In the genomic region with DNA sequence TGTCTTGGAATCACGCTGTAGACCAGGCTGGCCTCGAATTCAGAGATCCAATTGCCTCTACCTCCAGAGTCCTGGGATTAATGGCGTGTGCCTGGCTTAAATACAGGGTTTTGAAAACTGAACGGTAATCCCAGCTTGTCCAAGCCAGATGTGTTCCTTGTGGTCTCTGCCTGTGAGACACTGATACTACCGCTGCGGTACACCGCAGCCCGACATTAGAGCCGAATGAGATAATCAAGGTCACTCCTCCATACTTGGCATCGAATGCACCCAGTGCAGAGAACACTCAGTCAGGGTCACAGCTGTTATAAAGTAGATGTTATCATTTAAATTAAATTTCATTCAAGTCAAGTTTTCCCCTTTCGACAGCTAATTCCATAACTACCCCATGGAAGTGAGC, we compare ENCODE assay signal across 31 mouse cellular contexts. TPM values are rescaled to one million over a fixed set of nuclear protein-coding genes. Genes with fewer than 3 reads are reported as not detected.
DNase-seq lines count a peak whose midpoint lies in the region; ATAC-seq lines count a peak whose summit lies in the region.
"Had no signal": no experiment of that assay in that cellular context is flagged by ENCODE, and none has a peak within 500 bp of the region (broad histone marks: within the 10 kb centered on the region; RNA-seq: fewer than 3 reads in every experiment).

No protein-coding gene starts in this region.

- no peak overlapping the region for H3K9ac ChIP-seq in hindbrain, embryonic 13.5 days
- no peak overlapping the region for H3K9ac ChIP-seq in hindbrain, embryonic 16.5 days (ENCODE audit: low read depth, low read length)
- no peak overlapping the region for H3K9ac ChIP-seq in liver, embryonic 15.5 days

- no peak overlapping the region for H3K27ac ChIP-seq in hindbrain, embryonic 13.5 days
- H3K27ac ChIP-seq in hindbrain, embryonic 16.5 days (ENCODE audit: low read depth, low read length) = no peak overlapping the region
- H3K27ac ChIP-seq in liver, embryonic 15.5 days (replicated peaks) = no peak overlapping the region
- H3K27ac ChIP-seq: intestine, embryonic 15.5 days had no signal

- 93% methylated on average over 11 of the region's 11 CpGs for WGBS in hindbrain, embryonic 13.5 days
- 94% methylated on average over 11 of the region's 11 CpGs for WGBS in hindbrain, embryonic 16.5 days
- WGBS in liver, embryonic 15.5 days (ENCODE audit: insufficient replicate concordance) = 74% methylated on average over 11 of the region's 11 CpGs

- H3K4me2 ChIP-seq in hindbrain, embryonic 13.5 days = peak overlapping the region; percentile 93; the same call in 1 of the 2 replicates
- H3K4me2 ChIP-seq in hindbrain, embryonic 16.5 days (ENCODE audit: low read length) = no peak overlapping the region
- peak overlapping the region; percentile 97; the same call in 1 of the 2 replicates for H3K4me2 ChIP-seq in liver, embryonic 15.5 days

- no peaks in the 10 kb centered on the region for H3K9me3 ChIP-seq in hindbrain, embryonic 13.5 days
- no peaks in the 10 kb centered on the region for H3K9me3 ChIP-seq in hindbrain, embryonic 16.5 days (ENCODE audit: control insufficient read depth, low read length)
- H3K9me3 ChIP-seq in liver, embryonic 15.5 days (replicated peaks) = no peaks in the 10 kb centered on the region
- H3K9me3 ChIP-seq: hindbrain, embryonic 15.5 days; intestine, embryonic 15.5 days; midbrain, embryonic 15.5 days; neural tube, embryonic 13.5 days had no signal

- peaks cover 33% of the 10 kb centered on the region for H3K4me1 ChIP-seq in hindbrain, embryonic 13.5 days (replicated peaks)
- H3K4me1 ChIP-seq in hindbrain, embryonic 16.5 days (ENCODE audit: control insufficient read depth, insufficient read depth, low read depth, low read length) = peaks cover 26% of the 10 kb centered on the region
- peaks cover 28% of the 10 kb centered on the region for H3K4me1 ChIP-seq in liver, embryonic 15.5 days (replicated peaks)

- peak overlapping the region; percentile 79; the same call in 1 of the 2 replicates for H3K4me3 ChIP-seq in hindbrain, embryonic 13.5 days
- no peak overlapping the region for H3K4me3 ChIP-seq in hindbrain, embryonic 16.5 days (ENCODE audit: low read length)
- H3K4me3 ChIP-seq in liver, embryonic 15.5 days (replicated peaks) = no peak overlapping the region

- H3K27me3 ChIP-seq in hindbrain, embryonic 13.5 days = peaks cover 10% of the 10 kb centered on the region; the same call in 1 of the 2 replicates
- H3K27me3 ChIP-seq in hindbrain, embryonic 16.5 days (replicated peaks; ENCODE audit: control insufficient read depth, insufficient read depth, low read length) = no peaks in the 10 kb centered on the region
- no peaks in the 10 kb centered on the region for H3K27me3 ChIP-seq in liver, embryonic 15.5 days
- H3K27me3 ChIP-seq: hindbrain, embryonic 15.5 days; intestine, embryonic 15.5 days; midbrain, embryonic 15.5 days had no signal

- no peak for ATAC-seq in hindbrain, embryonic 13.5 days (ENCODE audit: low FRiP score)
- ATAC-seq in hindbrain, embryonic 16.5 days = no peak
- no peak for ATAC-seq in liver, embryonic 15.5 days (ENCODE audit: insufficient read depth)
- ATAC-seq: CD4-positive, CD25-positive, alpha-beta regulatory T cell, adult 4 months had no signal

- DNase-seq in adrenal gland, adult 2 months = peak; percentile 43
- no peak for DNase-seq in adrenal gland, postnatal 4 days (ENCODE audit: low spot score in 2 of 2)
- peak; percentile 51 for DNase-seq in 416B (ENCODE audit: low read depth)
- DNase-seq in embryo, embryonic 11 days = no peak
- DNase-seq in gastrocnemius, postnatal 25 days = no peak
- DNase-seq: adrenal gland, postnatal 14 days; heart, postnatal 14 days; kidney, adult 8-10 months; kidney, postnatal 14 days; lung, postnatal 14 days; retina, postnatal 1 day had no signal

- H3K36me3 ChIP-seq in hindbrain, embryonic 13.5 days = peaks cover 14% of the 10 kb centered on the region
- peaks cover 13% of the 10 kb centered on the region for H3K36me3 ChIP-seq in hindbrain, embryonic 16.5 days (ENCODE audit: control insufficient read depth, insufficient read depth, low read length)
- H3K36me3 ChIP-seq in liver, embryonic 15.5 days (replicated peaks) = peaks cover 10% of the 10 kb centered on the region

RNA-seq across cellular contexts. Expression of gene Irgq, which starts 1.6 kb away (rescaled TPM):
- 10 to 100 TPM; 21.2 to 23.7 TPM for total RNA-seq in adrenal gland, adult 2 months (2021)
- 20.8 and 23.5 TPM in 2 replicates for polyA plus RNA-seq in adrenal gland, adult 2 months (2012; rRNA removed)
- 10 to 100 TPM; 24.9 to 25.7 TPM for total RNA-seq in adrenal gland, postnatal 4 days (2021)
- 21.1 TPM in 2 replicates for polyA plus RNA-seq in hindbrain, embryonic 13.5 days (2015; fragmentation: Nextera tagmentation; extraction: Ambion mirVana)
- polyA plus RNA-seq in hindbrain, embryonic 16.5 days (2015; fragmentation: Nextera tagmentation; extraction: Ambion mirVana) = 19.2 and 24.7 TPM in 2 replicates
- 1.6 and 2.0 TPM in 2 replicates for polyA plus RNA-seq in liver, embryonic 15.5 days (2015; fragmentation: Nextera tagmentation; extraction: Ambion mirVana)
- 10 to 100 TPM; 12.3 to 13.0 TPM for total RNA-seq in gastrocnemius, postnatal 25 days (2021)

RNA-seq across cellular contexts. Expression of gene AC161166.1, which starts 16.6 kb away (rescaled TPM):
- total RNA-seq in adrenal gland, adult 2 months (2021) = not detected
- polyA plus RNA-seq in adrenal gland, adult 2 months (2012; rRNA removed) = not detected in 2 replicates
- not detected for total RNA-seq in adrenal gland, postnatal 4 days (2021)
- polyA plus RNA-seq in hindbrain, embryonic 13.5 days (2015; fragmentation: Nextera tagmentation; extraction: Ambion mirVana) = 1.1 and 1.6 TPM in 2 replicates
- polyA plus RNA-seq in hindbrain, embryonic 16.5 days (2015; fragmentation: Nextera tagmentation; extraction: Ambion mirVana) = 1.0 and 1.1 TPM in 2 replicates
- polyA plus RNA-seq in liver, embryonic 15.5 days (2015; fragmentation: Nextera tagmentation; extraction: Ambion mirVana) = not detected in 2 replicates
- total RNA-seq in gastrocnemius, postnatal 25 days (2021) = not detected
- total RNA-seq: adrenal gland, postnatal 14 days; common myeloid progenitor, adult 5-6 weeks; gastrocnemius, adult 18-20 months; granulocyte monocyte progenitor cell, adult 5-6 weeks; heart, postnatal 14 days; layer of hippocampus, adult 18-20 months; layer of hippocampus, postnatal 14 days; megakaryocyte, adult 5-6 weeks had no signal
- polyA plus RNA-seq: CD4-positive, CD25-positive, alpha-beta regulatory T cell, adult 4 months; liver, embryonic 16.5 days; spleen, adult 2 months; urinary bladder, adult 2 months had no signal

RNA-seq across cellular contexts. Expression of gene Pinlyp, which starts 17.1 kb away (rescaled TPM):
- not detected for total RNA-seq in adrenal gland, adult 2 months (2021)
- not detected in 2 replicates for polyA plus RNA-seq in adrenal gland, adult 2 months (2012; rRNA removed)
- total RNA-seq in adrenal gland, postnatal 4 days (2021) = not detected
- not detected in 2 replicates for polyA plus RNA-seq in hindbrain, embryonic 13.5 days (2015; fragmentation: Nextera tagmentation; extraction: Ambion mirVana)
- polyA plus RNA-seq in hindbrain, embryonic 16.5 days (2015; fragmentation: Nextera tagmentation; extraction: Ambion mirVana) = not detected in 2 replicates
- polyA plus RNA-seq in liver, embryonic 15.5 days (2015; fragmentation: Nextera tagmentation; extraction: Ambion mirVana) = not detected in 2 replicates
- not detected for total RNA-seq in gastrocnemius, postnatal 25 days (2021)
- total RNA-seq: adrenal gland, postnatal 14 days; common myeloid progenitor, adult 5-6 weeks; gastrocnemius, adult 18-20 months; granulocyte monocyte progenitor cell, adult 5-6 weeks; heart, postnatal 14 days; layer of hippocampus, adult 18-20 months; layer of hippocampus, postnatal 14 days; megakaryocyte, adult 5-6 weeks had no signal
- polyA plus RNA-seq: CD4-positive, CD25-positive, alpha-beta regulatory T cell, adult 4 months; embryonic facial prominence, embryonic 11.5 days; forebrain, embryonic 11.5 days; heart, embryonic 11.5 days; intestine, embryonic 15.5 days; liver, embryonic 16.5 days; midbrain, embryonic 15.5 days; neural tube, embryonic 13.5 days had no signal

RNA-seq across cellular contexts. Expression of gene Xrcc1, which starts 17.2 kb away (rescaled TPM):
- 10 to 100 TPM; 34.7 to 36.8 TPM for total RNA-seq in adrenal gland, adult 2 months (2021)
- polyA plus RNA-seq in adrenal gland, adult 2 months (2012; rRNA removed) = 61.2 TPM in 2 replicates
- total RNA-seq in adrenal gland, postnatal 4 days (2021) = 10 to 100 TPM; 56.8 to 64.4 TPM
- 61.3 and 63.9 TPM in 2 replicates for polyA plus RNA-seq in hindbrain, embryonic 13.5 days (2015; fragmentation: Nextera tagmentation; extraction: Ambion mirVana)
- 63.8 and 74.3 TPM in 2 replicates for polyA plus RNA-seq in hindbrain, embryonic 16.5 days (2015; fragmentation: Nextera tagmentation; extraction: Ambion mirVana)
- polyA plus RNA-seq in liver, embryonic 15.5 days (2015; fragmentation: Nextera tagmentation; extraction: Ambion mirVana) = 41.1 and 48.9 TPM in 2 replicates
- total RNA-seq in gastrocnemius, postnatal 25 days (2021) = 10 to 100 TPM; 15.8 to 17.5 TPM

RNA-seq across cellular contexts. Expression of gene Zfp428, which starts 22.1 kb away (rescaled TPM):
- 1 to 10 TPM; 4.2 to 7.2 TPM for total RNA-seq in adrenal gland, adult 2 months (2021)
- 32.1 and 38.3 TPM in 2 replicates for polyA plus RNA-seq in adrenal gland, adult 2 months (2012; rRNA removed)
- total RNA-seq in adrenal gland, postnatal 4 days (2021) = 10 to 100 TPM; 11.1 to 16.2 TPM
- 259 and 270 TPM in 2 replicates for polyA plus RNA-seq in hindbrain, embryonic 13.5 days (2015; fragmentation: Nextera tagmentation; extraction: Ambion mirVana)
- 272 and 277 TPM in 2 replicates for polyA plus RNA-seq in hindbrain, embryonic 16.5 days (2015; fragmentation: Nextera tagmentation; extraction: Ambion mirVana)
- 4.2 and 4.5 TPM in 2 replicates for polyA plus RNA-seq in liver, embryonic 15.5 days (2015; fragmentation: Nextera tagmentation; extraction: Ambion mirVana)
- total RNA-seq in gastrocnemius, postnatal 25 days (2021) = 1 to 10 TPM; 4.0 TPM

Comparison
In these comparisons a context has a peak if more than half of its experiments do, and no peak if none do; other contexts are left out.
1. DNase-seq: peak in adrenal gland, adult 2 months (single experiment) and 416B (single experiment); none in adrenal gland, postnatal 4 days (0 of 2), embryo, embryonic 11 days (single experiment) and gastrocnemius, postnatal 25 days (single experiment).